Mouse (Mus musculus): ENCODE measurements around the gene Phf20. TPM values are rescaled to one million over a fixed set of nuclear protein-coding genes. Genes with fewer than 3 reads are reported as not detected.
A peak's percentile ranks its signal among the peaks of the same experiment; 100 is the strongest.

Gene Phf20
- 8.3 and 10.6 TPM in 2 replicates for total RNA-seq (2014; rRNA removed; ENCODE audit: low replicate concordance)
- 29.5 and 30.4 TPM in 2 replicates for polyA plus RNA-seq (2015; fragmentation: Nextera tagmentation; extraction: Ambion mirVana)

DNA sequence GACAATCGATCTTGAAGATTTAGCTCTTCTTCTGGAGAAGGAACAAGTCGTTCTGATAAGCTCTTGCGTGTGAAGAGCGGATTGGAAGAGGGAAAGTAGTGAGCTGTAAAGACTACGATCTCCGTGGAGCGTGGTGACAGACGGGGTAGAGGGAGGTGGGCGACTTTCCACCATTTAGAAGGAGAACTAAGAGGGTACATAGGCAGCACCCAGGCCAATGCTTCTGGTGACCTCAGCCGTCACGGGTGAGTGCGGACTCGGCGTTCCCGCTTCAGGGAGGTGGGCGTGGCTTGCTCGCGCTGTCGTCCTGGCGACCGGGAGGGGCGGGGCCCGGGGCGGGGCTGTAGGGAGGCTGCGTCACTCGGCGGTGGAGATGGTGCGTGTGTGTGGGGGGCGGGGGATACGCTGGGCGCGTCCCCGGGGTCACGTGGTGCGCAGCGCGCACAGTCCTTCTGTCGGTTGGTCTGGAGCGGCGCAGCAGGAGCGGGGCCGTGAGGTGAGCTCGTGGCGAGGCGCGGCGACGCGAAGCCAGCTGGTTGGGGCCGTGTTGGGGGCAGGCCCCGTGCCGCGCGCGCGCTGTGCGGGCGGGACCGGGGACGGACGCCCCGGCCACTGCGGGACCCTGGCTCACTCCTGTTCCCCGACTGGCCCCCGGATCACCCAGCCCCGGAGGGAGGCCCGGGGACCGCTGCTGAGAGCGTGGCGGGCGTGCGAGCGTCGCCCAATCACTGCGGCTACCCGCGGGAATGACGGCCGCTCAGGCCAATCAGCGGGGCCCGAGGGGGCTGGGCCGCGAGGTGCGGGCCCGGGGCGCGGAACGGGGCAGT lies at the start of gene Phf20:
TSS of gene Phf20 (plus strand) at position 165 of the 827 bp plus-strand sequence.
- Histone ChIP-seq H3K27ac (ENCODE audit: low read depth) (peak within 1 kb of the TSS; percentile 96), H3K4me1 (ENCODE audit: control insufficient read depth, insufficient read depth) (peaks cover 16% of the 10 kb centered on the region), H3K4me2 (ENCODE audit: low read depth, low read length) (peak within 1 kb of the TSS; percentile 97), H3K9ac (replicated peaks; ENCODE audit: low read depth, low read length) (peak within 1 kb of the TSS; percentile 72), H3K27me3 (ENCODE audit: control insufficient read depth, insufficient read depth, low read length) (no peaks in the 10 kb centered on the region), H3K36me3 (replicated peaks; ENCODE audit: control insufficient read depth, insufficient read depth, low read length) (no peaks in the 10 kb centered on the region), H3K4me3 (ENCODE audit: low read depth, low read length) (peak within 1 kb of the TSS; percentile 77), H3K9me3 (replicated peaks; ENCODE audit: control insufficient read depth, low read length) (no peaks in the 10 kb centered on the region)
- TF ChIP-seq CTCF (IDR thresholded peaks at IDR 0.05; ENCODE audit: low read depth), result no peak
- peak; percentile 99 for ATAC-seq (ENCODE audit: insufficient read depth, low read depth)
- WGBS, result under 1% methylated on average over 70 of the region's 88 CpGs
- DNase-seq (ENCODE audit: low spot score), result peak; percentile 97

DNA sequence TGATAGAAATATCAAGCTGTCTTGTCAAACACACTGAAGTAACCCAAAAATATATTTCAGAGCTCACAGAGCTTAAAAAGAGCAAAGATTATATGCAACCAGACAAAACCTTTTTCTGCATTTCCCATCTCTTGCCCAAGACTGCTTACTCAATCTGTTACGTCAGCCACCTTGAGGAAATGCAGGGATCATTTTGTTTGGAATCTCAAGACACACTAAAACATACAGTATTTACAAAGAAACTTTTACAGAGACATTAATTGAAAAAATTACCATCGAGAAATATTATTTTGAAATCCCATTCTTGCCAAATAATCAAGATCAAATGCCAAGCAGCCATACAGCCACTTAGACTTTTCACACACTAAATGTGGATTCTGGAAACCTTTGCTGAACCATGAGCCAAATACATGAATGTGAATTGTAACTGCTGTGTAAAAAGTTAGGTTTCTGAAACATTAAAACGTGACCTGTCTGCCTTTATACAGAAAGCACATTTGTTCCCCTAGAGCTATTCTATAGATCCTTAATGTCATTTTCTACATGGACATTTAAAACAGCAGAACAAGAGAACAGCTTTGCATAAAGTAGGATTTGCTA lies 48.9 kb upstream of the Phf20 start:
- TF ChIP-seq EP300 (IDR thresholded peaks at IDR 0.05; ENCODE audit: low read depth) (no peak), CTCF (IDR thresholded peaks at IDR 0.05; ENCODE audit: low read depth) (no peak)
- H3K9ac ChIP-seq (replicated peaks; ENCODE audit: low read depth, low read length), result no peak overlapping the region
- no peak overlapping the region for H3K4me2 ChIP-seq (ENCODE audit: low read depth, low read length)
- H3K27ac ChIP-seq (ENCODE audit: low read depth), result no peak overlapping the region
- H3K9me3 ChIP-seq (replicated peaks; ENCODE audit: control insufficient read depth, low read length), result no peaks in the 10 kb centered on the region
- no peak for ATAC-seq (ENCODE audit: insufficient read depth, low read depth)
- H3K36me3 ChIP-seq (replicated peaks; ENCODE audit: control insufficient read depth, insufficient read depth, low read length), result peaks cover 53% of the 10 kb centered on the region
- no peak for DNase-seq (ENCODE audit: low spot score)
- H3K27me3 ChIP-seq (ENCODE audit: control insufficient read depth, insufficient read depth, low read length), result no peaks in the 10 kb centered on the region
- H3K4me3 ChIP-seq (ENCODE audit: low read depth, low read length), result no peak overlapping the region
- peaks cover 4% of the 10 kb centered on the region; the same call in 1 of the 2 replicates for H3K4me1 ChIP-seq (ENCODE audit: control insufficient read depth, insufficient read depth)
- 82% methylated on average over 3 of the region's 3 CpGs for WGBS

DNA sequence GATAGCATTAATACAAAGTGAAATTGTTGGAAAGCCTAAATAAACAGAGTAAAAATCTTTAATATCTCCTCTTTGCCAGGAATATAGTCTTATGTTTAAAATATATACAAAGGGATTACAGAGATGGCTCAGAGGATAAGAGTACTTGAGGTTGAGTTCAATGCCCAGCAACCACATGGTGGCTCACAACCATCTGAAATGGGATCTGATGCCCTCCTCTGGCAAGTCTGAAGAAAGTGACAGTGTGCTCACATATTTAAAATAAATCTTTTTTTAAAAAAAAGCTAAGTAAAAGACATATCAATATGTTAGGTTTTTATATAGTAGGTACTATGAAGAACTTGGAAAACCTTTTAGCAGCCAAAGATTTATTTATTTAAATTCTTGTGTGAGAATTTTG lies 44.7 kb upstream of the Phf20 start:
- ATAC-seq (ENCODE audit: insufficient read depth, low read depth) (no peak), DNase-seq (ENCODE audit: low spot score) (no peak)
- Histone ChIP-seq H3K9me3 (replicated peaks; ENCODE audit: control insufficient read depth, low read length) (no peaks in the 10 kb centered on the region), H3K27me3 (ENCODE audit: control insufficient read depth, insufficient read depth, low read length) (no peaks in the 10 kb centered on the region), H3K4me1 (ENCODE audit: control insufficient read depth, insufficient read depth) (no peaks in the 10 kb centered on the region), H3K4me2 (ENCODE audit: low read depth, low read length) (no peak overlapping the region), H3K4me3 (ENCODE audit: low read depth, low read length) (no peak overlapping the region), H3K27ac (ENCODE audit: low read depth) (no peak overlapping the region), H3K36me3 (replicated peaks; ENCODE audit: control insufficient read depth, insufficient read depth, low read length) (peaks cover 79% of the 10 kb centered on the region), H3K9ac (replicated peaks; ENCODE audit: low read depth, low read length) (no peak overlapping the region)
- no peak for TF ChIP-seq EP300 (IDR thresholded peaks at IDR 0.05; ENCODE audit: low read depth)
- no peak for TF ChIP-seq CTCF (IDR thresholded peaks at IDR 0.05; ENCODE audit: low read depth)

- Histone ChIP-seq H3K4me3 (ENCODE audit: low read depth, low read length) (no peak overlapping the region), H3K9me3 (replicated peaks; ENCODE audit: control insufficient read depth, low read length) (no peaks in the 10 kb centered on the region), H3K9ac (replicated peaks; ENCODE audit: low read depth, low read length) (no peak overlapping the region), H3K4me2 (ENCODE audit: low read depth, low read length) (no peak overlapping the region), H3K36me3 (replicated peaks; ENCODE audit: control insufficient read depth, insufficient read depth, low read length) (peaks cover 89% of the 10 kb centered on the region), H3K4me1 (ENCODE audit: control insufficient read depth, insufficient read depth) (no peaks in the 10 kb centered on the region), H3K27ac (ENCODE audit: low read depth) (no peak overlapping the region), H3K27me3 (ENCODE audit: control insufficient read depth, insufficient read depth, low read length) (no peaks in the 10 kb centered on the region)
- TF ChIP-seq EP300 (IDR thresholded peaks at IDR 0.05; ENCODE audit: low read depth), result no peak
- no peak for TF ChIP-seq CTCF (IDR thresholded peaks at IDR 0.05; ENCODE audit: low read depth)
- 86% methylated on average over 1 of the region's 1 CpGs for WGBS
- DNase-seq (ENCODE audit: low spot score), result no peak
- ATAC-seq (ENCODE audit: insufficient read depth, low read depth), result no peak
These were observed 30.8 kb upstream of the Phf20 start for GRCm38 (mm10) chr2:156165478-156165877.

- peaks cover 90% of the 10 kb centered on the region for H3K36me3 ChIP-seq (replicated peaks; ENCODE audit: control insufficient read depth, insufficient read depth, low read length)
- ATAC-seq (ENCODE audit: insufficient read depth, low read depth) (no peak), DNase-seq (ENCODE audit: low spot score) (no peak)
- no peak overlapping the region for H3K4me2 ChIP-seq (ENCODE audit: low read depth, low read length)
- H3K4me1 ChIP-seq (ENCODE audit: control insufficient read depth, insufficient read depth), result no peaks in the 10 kb centered on the region
- no peaks in the 10 kb centered on the region for H3K27me3 ChIP-seq (ENCODE audit: control insufficient read depth, insufficient read depth, low read length)
- no peak overlapping the region for H3K27ac ChIP-seq (ENCODE audit: low read depth)
- no peak overlapping the region for H3K9ac ChIP-seq (replicated peaks; ENCODE audit: low read depth, low read length)
- H3K4me3 ChIP-seq (ENCODE audit: low read depth, low read length), result no peak overlapping the region
- H3K9me3 ChIP-seq (replicated peaks; ENCODE audit: control insufficient read depth, low read length), result no peaks in the 10 kb centered on the region
- no peak for TF ChIP-seq EP300 (IDR thresholded peaks at IDR 0.05; ENCODE audit: low read depth)
- TF ChIP-seq CTCF (IDR thresholded peaks at IDR 0.05; ENCODE audit: low read depth), result no peak
- 89% methylated on average over 5 of the region's 5 CpGs for WGBS
These were observed 29.7 kb upstream of the Phf20 start for GRCm38 (mm10) chr2:156166557-156166956.
